Mouse (Mus musculus) right cerebral cortex, postnatal 10 days (tissue): ENCODE data around the gene Malrd1.

Experiments used
- DNase-seq, 2 experiments: peaks; one replicate each; pipeline ENCODE4 v3.0.0; 2021; ENCODE audit warnings: low spot score in 2 of 2

Gene Malrd1

DNA sequence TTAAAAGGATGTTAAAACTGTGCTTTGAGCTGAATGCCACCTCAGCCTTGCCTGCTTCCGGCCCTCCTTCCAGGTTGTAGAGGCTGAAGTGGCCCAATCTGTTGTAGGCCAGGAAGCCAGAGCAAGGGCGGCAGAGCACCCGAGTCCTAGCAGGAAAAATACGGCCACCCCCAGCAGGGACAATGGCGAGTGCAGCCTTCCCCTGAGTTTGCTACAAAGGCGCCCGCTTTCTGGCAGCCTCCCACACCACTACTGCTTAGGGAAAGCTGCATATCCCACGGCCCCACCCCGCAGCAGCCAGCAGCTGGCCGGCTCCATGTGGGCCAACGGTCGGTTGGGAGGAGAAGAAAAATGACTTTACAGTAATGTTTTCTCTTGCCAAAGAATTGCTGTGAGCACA is 503.5 kb downstream of the Malrd1 start:
- DNase-seq = no peak

DNA sequence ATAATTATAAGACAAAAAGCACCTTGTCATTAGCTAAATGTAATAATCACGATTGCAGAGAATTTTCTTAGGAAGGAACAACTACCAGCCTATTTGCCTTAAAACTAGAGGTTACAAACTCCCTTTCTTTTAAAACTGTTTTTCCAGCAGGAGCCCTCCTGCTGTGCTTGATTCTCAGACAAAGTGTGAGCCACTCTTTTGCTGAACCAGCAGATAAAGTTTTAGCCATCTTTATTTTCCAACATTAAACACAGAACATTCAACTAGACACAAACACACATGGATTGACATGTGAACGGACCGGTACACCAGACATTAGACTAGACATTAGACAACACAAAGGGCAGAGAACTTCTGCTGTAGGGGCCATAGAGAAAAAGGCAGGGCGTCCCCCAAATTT is 505.3 kb downstream of the Malrd1 start:
- no peak for DNase-seq

DNA sequence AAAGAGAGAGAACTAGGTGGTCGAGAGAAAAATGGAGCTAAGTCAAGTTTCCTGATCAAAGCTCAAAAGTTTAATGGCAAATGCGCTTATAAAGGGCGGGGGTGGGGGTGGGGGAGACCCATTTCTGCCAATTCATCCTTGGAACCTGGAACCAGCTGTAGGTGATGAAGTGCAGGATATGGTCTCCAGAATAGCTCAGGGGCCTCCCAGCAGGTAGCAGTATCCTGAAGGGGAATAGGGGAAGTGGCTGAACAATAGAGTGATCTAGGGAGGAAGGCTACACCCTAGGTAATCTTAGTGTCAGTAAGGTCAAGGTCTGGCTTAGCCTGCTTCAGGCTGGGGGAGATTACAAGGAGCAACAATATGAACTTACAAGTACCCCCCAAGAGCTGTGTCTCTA is 506.5 kb downstream of the Malrd1 start:
- no peak for DNase-seq

DNA sequence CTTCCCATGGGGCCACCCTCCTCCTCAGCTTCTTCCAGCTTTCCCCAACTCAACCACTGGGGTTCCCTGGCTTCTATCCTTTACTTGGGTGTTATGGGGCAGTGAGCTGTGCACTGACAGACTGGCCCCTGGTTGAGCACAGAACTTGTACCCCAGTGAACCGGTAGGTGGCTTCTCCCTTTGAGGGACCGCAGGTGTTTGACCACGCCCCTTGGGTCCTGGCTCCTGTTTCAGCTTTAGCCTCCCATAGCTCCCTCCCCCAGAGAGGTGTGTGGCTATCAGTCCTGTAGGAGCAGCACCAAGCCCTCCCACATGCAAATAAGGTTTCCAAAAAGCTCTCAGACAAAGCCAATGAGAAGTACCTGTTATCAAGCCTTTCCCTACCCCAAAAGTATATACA is 584.4 kb downstream of the Malrd1 start:
- DNase-seq = no peak

DNA sequence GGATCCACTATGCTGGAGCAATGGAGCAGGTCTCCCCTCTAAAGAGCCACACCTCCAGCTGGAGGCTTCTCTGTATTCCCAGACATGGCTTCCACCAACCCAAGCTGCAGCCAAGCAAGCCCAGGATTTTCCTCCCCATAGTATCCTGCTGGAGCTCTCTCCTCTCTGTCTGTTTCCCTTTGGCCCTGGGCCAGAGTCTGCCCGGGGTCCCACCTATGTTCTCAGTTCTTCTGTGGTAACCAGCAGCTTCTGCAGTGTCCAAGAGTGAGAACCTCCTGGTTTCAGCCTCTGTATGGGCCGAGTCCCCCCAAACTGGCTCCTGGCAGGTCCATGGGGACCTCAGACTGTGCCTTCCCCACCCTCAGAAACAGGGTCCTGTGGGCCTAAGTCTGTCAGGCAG is 587.1 kb downstream of the Malrd1 start:
- DNase-seq = peak in 1 of 2 experiments; percentile 15

DNA sequence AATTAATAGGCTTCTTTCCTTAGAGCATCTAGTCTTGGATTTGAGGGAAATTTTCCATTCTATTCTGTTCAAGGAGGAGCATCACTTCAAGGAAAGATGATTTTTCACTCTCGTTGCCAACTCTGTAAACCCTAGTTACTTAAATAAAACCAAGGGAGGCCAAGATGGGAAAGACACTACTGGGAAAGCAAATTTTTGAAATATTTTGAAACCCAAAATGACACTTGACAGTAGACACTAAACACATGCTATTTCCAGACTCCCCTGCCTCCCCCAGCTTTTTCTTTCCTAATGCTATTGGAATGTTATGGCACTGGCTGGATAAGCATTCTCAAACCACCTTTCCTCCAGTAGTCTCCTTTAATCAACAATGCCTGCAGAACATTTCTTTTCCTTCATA is 621.7 kb downstream of the Malrd1 start:
- no peak for DNase-seq

DNA sequence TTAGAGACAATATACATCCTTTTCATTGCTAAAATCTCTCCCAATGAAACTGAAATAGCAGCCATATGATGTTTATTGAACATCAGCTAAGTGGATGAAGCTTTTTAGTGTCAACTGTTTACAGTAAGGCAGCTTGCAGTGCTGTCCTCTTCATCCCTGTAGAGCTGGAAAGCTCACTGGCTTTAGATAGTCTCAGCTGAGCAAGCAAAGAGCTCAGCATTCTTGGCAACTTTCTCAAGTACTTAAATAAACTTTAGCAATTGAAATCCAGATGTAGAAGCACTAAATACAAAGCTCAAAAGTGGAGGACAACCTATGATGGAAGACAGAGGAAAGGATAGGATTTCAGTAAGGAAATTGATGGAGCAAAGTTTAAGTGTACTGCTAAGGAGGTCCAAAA is 626.3 kb downstream of the Malrd1 start:
- no peak for DNase-seq

DNA sequence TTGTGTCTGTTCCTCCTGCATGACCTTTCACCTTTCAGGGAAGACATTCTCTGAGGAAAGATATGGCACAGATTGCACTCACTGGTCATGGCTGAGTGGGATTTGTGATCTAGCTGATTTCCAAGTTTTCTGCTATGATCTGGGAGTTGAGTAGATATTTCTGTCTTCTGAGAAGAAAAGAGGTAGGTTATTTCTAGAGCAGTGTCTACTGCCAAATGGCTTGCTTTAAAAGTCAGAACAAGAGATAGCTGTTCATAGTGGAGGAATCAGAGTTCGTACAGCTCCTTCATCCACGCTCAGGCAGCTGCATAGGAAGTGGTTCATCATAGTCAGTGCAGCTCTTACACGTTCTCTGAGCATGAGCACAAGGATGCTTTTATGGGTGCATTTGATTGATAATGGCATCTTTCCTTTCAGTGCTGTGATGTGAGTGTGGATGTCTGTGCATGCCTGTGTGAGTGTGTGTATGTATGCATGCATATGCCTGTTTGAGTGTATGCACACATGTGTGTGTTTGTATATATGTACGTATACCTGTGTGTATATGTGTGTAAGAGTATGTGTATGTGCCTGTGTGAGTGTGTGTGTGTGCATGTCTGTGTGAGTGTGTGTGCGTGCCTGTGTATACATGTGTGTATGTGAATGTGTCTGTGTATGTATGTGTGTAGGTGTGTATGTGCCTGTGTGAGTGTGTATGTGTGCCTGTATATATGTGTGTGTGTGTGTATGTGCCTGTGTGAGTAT is 637.1 kb downstream of the Malrd1 start:
- DNase-seq = peak; percentile 23 to 42

DNA sequence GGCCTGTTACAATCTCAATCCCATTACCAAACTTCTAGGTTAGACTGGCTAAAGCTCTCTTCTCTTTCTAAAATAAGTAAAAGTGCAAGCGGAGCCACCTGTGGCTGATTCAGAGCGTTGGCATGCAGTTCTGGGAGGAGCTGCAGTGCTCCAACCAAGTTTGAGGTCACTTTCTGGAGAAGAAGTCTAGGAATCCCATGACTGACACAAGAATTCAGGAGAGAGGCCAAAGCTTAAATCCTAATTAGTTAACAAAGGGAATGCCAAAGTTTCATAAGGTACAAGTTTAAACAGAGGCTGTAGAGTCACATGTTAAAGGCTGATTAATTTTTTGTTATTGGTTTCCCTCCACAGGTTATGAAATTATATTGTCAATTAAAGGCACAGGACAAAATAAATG is 642.3 kb downstream of the Malrd1 start:
- no peak for DNase-seq

DNA sequence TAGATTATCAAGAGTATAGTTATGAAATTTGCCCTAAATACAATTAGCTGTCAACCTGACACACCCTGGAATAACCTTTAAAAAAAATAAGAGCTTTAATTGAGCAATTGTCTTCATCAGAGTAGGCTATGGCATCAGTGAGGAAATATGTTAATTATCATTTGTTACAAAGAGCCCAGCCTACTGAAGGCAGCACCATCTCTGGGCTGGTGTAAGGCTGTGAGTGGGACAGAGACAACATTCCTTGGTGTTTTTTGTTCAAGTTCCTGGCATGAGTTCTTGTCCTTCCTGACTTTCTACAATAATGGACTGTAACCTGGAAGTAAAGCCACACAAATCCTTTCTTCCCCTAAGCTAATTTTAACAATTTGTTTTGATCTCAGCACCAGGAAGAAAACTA is 645.8 kb downstream of the Malrd1 start:
- DNase-seq = no peak

DNA sequence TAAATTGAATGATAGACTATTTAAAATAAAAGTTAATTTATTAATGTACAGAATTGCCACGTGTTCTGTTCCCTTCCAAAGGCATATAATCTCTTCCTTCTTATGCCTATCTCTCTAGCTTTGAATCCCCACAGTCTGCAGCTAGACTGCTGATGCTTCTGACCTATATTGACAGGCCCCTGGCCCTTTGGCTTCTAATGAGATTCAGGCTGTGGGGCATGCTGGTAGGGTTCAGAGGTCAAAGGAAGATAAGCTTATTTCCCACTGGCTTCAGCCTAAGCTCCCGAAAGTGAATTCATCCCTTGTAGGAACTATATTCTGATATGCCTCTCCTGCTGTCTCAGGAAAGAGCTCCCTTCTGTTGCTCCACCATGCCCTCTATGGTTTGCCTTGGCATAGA is 647.1 kb downstream of the Malrd1 start:
- no peak for DNase-seq

DNA sequence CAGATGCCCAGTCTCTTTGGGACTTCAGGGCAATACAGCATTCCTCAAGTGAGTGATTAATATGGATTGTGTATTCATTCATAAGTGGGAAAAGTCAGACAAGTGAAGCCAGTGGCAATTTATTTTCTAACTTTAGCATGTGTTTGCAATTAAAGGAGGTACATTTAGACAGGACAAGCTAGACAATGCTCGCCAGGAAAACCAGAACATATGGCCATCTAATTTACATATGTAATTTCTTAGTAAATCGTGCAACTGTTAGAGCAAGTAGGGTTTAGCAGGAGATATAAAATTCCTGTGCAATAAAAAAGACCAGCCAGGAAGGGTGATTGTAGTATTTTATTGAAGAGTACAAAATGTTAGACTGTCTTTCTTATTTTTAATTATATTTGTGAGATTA is 655.9 kb downstream of the Malrd1 start:
- no peak for DNase-seq

DNA sequence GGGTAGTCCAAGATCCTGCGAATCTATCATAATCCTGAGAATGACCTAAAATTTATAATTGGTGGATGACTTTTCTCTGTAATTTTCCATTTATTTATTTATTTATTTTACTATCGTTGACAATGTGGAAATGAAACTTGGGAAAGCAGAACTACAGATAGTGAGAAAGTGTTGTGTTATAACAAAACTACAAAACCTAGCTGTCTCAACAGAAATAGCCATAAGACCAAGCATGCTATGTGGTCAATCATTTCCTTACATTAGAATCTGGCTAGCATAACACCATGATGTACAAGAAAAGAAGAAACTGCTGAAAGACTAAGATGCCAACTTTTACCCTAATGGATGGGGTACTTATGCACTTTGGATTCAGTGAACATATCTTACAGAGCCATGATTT is 656.9 kb downstream of the Malrd1 start:
- no peak for DNase-seq

DNA sequence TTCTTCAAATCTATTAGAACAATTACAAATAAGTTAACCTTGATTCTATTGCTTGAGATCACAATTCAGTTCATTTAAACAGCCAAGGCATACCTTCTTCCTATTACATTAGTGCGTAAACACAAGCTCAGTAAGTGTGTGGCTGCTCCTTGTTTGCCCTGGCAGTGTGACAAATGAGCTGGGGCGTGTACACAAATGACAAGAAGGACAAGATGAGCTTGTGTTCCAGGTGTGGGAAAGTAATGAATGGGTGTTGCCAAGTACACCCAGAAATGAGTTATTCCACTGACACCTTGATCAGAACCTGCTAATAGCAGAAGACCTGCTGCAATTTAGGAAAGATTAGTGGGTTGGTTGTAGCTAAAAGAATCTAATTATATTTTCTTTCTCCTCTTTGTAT is 683.7 kb downstream of the Malrd1 start:
- DNase-seq = no peak

DNA sequence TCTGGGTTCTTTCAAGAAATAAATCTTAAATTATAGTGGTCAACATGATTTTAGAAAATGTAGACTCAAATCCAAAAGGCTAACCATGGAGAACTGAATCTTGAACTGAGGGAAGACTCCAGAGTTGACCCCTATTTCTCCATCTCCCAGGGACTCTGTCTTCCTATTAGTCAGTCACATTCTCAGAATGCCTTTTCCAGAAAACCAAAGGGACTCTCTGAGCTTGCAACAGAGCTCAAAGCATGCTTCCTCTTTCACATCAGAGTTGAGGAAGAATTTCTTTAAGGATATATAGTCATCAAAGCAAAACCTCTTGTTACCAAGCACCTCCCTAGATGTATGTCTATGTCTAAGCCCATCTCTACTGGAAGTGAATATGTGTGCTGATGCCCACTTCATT is 686.5 kb downstream of the Malrd1 start:
- DNase-seq = no peak

DNA sequence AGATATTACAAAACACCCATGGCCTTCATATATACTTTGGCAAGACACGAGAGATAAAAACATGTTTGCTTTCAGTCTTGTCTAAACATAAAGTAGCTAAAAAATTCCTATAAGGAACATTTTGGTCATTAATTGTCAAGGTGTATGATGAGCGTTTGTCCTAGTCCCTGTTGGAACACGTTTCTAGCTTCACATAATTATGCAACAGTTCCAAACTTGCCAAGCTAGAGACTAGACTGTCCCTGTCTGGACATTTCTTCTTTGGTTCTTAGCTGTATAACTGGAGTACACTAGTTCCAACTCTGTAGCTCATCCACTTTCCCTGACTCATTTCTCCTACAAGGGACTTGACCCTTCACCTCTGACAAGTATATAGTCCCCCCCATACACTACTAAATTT is 687.8 kb downstream of the Malrd1 start:
- no peak for DNase-seq

DNA sequence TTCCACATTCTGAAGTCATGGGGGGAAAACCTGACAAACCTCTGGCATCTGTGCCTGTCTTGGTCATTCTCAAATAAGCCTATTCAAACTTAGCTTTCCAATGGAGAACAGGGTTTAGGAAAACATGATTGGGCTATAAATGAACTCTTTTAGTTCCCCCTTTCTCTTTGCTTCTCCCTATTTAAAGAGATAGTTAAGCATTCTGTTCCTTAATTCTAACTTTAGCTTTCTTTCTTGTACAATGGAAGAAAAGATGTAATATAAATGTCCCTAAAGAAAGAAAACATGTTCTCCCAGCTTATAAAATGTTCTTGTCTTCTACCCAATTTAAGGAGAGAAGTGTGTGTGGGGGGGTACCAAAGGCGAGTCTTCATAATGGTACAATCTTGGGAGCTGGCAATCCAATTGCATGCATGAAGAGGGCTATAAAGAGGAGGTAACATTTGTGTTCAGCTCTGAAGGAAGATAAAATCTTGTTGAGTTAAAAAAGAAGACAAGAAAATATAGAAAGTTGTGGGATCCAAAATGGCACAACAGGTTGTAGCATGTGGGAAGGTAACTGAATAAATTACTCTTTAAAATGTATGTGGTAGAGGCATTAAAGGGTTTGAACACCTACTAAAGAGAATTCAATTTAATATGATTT is 702.0 kb downstream of the Malrd1 start:
- DNase-seq = peak in 1 of 2 experiments; percentile 33

DNA sequence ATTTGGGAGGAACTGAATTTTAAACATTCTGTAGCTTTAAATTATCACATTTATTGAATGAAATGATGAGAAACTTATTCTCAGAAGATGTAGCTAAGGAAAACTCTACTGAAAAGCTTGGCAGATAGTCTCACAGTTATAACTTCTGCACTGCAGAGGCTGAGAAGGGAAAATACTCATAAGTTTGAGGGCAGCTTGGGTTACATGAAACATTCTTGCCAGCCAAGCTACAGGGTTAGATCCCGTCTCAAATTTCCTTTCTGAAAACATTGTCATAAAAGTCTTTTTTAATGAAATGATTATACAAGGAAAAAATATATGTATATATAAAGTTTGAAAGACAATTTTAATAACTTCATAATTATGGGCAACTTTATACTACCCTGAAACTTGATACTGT is 714.6 kb downstream of the Malrd1 start:
- DNase-seq = no peak

DNA sequence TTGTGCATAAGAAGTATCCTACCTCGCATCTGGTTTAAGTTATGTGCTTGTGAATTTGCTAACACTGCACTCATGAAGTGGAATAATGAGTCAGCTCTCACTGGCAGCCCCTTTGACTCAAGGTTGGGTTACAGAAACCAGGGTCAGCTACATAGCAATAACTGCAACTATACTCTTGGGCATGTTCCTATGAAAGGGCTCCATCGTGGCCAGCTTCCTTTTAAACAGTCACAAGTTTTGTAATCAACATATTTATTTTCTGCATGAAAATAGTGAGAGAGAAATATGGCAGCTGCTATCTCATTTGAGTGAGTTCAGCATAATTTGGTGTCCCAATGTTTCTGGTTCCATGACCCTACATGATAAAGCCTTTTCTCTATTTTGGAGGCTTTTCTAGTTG is 716.8 kb downstream of the Malrd1 start:
- DNase-seq = no peak

DNA sequence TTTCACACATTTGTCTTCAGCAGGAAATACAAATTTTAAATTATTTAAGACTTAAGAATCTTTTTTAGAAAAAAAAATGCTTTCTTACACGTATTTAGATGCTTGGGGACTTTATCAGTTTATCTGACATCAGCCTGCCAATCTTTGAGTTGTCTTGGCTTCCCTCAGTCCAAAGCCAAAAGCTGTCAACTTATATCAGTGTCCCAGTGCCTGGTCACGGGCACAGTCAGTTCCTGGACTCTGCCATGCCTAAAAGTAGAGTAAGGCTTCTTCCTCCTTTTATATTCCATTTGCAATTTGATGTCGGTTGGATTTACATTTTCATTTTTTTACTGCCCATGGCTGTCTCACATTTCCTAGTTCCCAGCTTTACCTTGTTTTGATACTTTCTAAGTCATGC is 722.6 kb downstream of the Malrd1 start:
- no peak for DNase-seq

DNA sequence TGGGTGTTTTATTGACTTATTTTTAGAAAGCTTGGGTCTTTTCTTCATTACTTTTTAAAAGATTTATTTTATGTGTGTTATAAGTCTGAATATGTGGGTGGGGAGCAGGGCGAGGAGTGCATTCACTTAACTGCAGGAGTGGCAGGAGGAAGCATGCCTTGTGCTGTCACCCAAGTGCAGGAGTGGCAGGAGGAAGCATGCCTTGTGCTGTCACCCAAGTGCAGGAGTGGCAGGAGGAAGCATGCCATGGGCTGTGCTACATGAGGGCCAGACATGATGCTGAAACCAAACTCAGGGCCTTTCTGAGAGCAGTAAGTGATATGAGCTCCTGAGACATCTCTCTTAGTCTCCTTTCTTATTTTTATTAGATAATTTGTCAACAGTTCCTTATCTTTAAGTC is 726.0 kb downstream of the Malrd1 start:
- DNase-seq = no peak
